Mouse (Mus musculus) kidney, adult 8-10 months (tissue): ENCODE data around the gene Sbno2.

ENCODE experiments used
- DNase-seq, 2 experiments: peaks; one replicate each; pipeline ENCODE4 v3.0.0; 2022

Gene Sbno2

DNA sequence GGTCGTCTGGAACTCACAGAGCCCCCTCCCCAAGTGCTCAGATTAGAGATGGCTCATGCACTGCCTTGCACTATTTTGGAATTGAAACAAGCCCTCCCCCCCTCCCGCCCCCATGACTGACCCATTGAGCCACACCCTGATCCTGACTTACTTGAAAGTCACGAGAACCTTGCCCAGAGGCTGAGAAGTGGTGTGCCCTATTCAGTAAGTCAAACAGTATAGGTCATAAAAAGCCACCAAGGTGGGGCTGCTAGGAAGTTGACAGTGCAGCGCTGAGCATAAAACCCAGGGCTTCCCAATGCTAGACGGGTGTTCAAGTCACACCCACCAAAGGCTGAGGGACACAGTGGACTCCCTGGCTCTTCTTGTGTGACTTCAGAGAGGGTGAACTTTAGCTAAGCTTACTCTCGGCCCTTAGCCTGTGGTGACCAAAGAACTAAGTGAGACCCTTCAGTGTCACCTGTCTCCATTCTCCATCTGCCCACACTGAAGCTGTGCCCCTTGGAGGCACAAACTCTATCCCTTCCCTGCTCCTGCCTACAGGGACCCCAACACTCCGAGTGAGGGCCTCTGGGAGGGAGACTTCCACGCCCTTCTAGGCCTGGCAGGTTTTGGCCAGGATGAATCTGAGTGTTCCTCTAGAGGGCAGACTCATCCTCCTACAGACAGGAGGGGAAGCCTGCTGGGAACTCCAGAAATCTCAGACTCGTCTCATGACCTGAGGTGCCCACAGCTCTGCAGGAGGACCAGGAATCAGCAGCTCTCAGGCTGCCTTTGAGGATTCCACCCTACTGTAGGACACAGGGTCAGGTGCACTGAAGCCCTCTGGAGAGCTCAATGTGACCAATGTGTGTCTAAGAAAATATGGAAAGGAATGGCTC is 71.6 kb downstream of the Sbno2 start:
- peak in 1 of 2 experiments; percentile 59 for DNase-seq

DNA sequence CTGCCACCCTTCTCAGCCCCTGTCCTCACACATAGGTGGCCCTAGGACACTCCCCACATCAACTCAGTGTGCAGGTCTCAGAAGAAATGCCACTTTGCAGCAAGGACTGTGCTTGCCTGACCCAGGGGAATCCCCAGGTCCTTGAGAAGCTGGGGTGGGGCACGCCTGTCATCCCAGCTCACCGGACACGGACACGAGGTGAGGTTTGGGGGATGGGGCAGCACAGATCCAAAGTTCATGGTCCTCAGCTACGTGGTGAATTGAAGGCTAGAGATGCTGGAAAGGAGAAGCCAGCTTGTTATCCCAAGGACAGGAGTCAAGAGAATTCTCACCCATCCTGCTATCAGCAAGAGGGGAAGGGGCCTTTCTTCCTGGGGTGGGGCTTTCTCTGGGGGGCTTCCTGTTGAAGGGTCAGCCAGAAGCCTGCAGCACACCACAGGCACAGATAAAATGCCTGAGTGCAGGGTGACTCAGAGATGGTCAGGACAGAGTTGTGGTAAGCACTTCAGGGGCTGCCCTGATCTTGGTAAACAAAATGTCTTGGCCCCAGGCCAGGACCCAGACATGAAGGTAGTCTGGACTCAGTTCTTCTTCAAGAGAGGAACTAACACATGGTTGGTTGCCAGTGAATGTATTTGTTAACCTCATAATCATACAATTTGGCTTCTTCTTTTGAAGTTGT is 72.4 kb downstream of the Sbno2 start:
- peak in 1 of 2 experiments; percentile 48 for DNase-seq

DNA sequence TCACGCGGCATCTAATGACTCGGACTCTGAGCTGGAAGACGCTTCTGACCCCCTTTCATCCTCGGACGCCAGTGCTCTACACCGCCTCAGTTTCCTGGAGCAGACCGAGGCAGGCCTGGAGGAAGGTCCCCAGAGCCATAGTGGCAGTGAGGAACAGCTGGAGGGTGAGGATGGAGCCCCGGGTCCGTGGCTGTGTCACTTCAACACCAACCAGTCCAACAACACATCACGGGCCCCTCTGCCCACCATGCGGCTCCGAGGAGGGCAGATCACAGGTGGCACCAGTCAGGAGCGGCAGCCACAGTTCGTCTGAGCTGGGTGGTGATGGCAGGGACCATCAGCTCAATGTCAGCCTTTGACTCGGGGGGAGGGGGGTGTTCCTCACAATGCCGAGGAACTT is 74.6 kb downstream of the Sbno2 start:
- no peak for DNase-seq

DNA sequence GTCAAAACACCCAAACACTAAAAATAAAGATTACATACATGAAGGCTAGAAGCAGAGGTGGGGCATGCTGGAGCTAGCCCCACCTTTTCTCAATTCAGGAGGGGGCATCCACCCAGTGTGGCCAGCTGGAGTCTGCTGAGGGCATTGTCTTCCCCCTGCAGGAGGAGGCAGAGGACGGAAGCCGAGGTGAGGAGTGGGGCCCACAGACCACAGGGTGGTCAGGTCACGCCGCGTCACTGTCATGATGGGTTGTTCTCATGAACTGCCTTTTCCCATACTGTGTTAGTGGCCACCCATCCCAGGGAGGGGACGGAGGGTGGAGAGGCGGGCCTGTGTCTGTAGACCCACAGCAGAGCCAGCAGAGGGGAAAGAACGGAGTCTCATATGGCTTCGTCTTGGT is 75.2 kb downstream of the Sbno2 start:
- DNase-seq: no peak

DNA sequence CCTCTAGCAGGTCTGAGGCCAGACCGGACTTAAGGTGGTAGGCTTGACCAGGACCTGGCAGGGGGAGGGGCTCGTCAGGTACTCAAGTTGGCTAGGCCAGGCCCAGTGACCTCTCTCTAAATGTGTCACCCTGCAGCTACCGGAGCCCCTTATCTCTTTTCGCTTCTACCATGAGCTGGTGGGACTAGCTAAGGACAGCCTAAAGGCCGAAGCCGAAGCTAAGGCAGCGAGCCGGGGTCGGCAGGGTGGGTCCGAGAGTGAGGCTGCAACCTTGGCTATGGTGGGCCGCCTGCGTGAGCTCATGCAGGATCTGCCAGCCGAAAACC is 76.9 kb downstream of the Sbno2 start:
- no peak for DNase-seq

DNA sequence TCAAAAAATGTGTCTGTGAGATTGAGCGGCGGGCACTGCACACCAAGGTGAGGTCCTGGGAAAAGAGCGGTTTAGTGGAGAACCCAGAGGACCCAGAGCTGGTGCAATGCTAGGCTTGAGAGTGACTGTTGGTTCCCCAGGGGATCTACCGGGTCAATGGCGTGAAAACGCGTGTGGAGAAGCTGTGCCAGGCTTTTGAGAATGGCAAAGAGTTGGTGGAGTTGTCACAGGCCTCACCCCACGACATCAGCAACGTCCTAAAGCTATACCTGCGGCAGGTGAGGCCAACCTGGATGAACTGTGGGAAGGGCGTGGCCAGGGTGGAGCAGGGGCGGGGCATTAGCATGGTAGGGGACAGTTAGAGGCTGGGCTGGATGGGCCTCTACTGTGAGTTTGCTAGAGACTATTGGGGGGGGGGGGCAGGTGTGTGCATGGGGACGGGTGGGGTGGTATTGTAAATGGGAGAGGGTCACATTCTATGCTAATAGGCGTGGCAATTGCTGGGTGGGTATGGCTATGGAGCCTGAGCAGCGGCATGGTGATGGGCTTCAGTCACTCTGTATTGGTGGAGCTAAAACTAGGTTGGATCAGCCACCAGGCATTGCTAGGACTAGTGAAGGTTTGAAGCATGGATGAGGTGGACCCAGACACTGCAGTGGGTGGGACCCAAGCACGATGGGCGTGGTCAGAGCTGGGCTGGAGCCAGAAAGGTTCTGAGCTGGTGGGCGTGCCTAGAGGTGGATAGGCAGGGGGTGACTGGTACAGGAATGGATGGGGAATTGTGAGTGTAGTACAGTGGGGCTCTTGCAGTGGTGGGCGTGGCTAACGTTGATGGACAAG is 77.5 kb downstream of the Sbno2 start:
- DNase-seq: no peak

DNA sequence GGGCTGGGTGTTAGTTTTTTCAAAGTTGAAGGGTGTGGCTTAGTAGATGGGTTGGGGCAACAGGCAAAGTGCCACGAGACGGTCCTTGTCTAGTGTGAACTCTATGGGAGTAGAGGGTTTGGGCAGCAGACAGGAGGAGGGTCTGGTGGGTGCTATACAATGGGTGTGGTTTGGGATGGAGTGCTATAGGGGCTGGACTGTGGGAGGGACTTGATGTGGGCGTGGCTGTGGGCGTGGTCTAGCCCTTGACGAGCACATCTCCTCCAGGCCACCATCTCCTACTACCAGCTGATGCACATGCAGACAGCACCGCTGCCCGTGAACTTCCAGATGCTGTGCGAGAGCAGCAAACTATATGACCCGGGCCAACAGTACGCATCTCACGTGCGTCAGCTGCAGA is 79.5 kb downstream of the Sbno2 start:
- no peak for DNase-seq

DNA sequence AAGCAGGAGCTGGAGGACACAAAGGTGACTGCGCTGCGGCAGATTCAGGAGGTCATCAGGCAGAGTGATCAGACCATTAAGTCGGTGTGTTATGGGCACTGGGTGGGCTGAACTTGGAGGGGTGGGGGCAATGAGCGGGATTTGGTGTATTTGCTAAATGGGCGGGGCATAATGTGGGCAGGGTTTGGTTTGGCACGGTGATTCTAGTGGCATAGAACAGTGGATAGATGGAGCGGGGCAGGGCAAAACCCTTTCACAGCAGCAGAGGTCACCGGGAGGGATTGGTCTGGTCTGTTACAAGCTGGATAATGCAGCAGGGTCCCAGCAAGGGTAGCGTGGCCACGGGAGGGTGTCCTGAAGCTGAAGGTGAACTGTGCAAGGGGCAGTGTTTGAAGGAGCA is 79.9 kb downstream of the Sbno2 start:
- DNase-seq: no peak

DNA sequence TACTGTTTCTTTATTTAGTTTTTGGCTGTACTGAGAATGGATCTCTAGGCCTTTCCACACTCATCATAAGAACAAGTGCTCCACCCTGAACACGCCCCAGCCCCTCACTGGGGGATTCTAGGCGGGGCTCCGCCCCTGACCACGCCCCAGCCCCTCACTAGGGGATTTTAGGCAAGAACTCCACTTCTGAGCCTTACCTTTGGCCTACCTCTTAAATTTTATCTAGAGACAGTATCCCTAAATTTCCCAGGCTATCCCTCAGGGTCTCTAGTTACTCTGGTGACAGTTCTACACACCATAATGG is 80.4 kb downstream of the Sbno2 start:
- DNase-seq: no peak

DNA sequence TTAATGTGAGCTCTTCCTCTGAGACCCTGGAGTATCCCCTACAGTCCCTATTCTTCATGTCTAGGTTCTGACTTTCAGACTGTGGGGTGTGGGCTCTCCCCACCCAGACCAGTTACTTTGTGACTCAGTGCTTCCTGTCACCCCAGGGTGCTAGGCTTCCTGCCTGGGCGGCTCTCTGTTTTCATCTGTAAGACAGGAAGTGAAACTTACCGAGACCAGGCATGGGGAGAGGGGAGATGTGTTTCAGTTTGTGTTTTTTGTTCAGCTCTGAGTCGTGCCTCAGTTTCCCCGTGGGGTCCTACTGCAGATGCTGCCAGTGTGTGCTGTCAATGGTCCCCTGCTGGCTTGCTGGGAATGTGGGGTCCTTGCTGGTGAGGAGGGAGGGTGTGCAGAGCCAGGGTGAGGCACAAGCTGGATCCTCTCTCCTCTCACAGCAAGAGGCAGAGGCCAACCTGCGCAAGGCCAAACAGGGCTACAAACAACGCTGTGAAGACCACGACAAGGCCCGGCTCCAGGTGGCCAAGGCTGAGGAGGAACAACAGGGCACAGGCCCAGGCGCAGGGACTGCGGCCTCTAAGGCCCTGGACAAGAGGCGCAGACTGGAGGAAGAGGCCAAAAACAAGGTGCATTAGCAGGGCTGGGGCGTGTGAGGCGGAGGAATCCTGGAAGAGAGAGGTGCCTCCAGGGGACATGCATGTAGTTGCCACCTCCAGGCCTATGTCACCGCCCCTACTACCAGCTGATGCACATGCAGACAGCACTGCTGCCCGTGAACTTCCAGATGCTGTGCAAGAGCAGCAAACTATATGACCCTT is 80.9 kb downstream of the Sbno2 start:
- no peak for DNase-seq

DNA sequence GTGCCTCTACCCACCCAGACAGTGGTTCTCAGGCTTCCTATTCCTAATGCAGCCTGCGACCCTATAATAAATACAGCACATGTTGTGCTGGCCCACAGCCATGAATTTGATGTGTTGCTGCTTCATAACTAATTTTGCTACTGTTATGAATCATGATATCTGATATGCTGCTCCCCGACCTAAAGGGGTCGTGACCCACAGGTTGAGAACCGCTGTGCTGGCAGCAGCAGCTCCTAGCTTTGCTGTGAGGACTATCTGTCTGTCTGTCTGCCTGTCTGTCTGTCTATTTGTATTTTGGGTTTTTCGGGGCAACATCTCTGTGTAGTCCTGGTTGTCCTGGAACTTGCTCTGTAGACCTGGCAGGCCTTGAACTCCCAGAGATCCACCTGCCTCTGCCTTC is 81.6 kb downstream of the Sbno2 start:
- DNase-seq: no peak

DNA sequence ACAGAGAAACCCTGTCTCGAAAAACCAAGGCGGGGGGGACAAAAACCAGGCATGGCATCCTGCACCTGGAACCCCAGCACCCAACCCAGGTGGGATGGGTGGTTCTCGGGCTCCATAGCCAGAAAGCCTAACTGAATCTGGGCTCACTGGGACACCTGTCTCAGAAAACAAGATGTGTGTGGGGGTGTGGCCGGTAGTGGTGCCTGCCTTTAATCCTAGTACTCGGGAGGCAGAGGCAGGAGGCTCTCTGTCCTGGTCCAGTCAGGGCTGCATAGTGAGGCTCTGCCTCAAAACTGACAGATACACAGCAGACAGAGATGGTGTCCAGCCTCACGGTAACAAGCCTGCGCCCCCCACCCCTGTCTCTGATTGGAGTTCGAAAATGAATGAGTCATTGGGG is 82.6 kb downstream of the Sbno2 start:
- DNase-seq: no peak

DNA sequence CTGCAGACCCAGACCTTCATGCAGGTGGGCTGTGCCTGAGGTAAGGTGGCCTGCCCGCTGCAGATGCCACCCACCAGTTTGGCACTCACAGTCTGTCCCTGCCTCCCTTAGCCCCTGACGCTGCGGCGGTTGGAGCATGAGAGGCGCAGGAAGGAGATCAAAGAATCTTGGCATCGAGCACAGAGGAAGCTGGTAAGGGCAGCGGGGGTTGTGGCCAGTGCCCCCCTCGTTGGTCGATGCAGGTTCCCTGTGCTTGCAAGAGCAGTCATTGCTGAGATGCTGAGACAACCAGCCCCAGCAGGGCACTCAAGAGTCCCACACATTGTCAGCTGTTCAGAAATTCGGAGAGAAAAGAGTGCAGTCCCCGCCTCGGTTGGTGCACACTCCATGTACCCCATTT is 83.2 kb downstream of the Sbno2 start:
- no peak for DNase-seq

DNA sequence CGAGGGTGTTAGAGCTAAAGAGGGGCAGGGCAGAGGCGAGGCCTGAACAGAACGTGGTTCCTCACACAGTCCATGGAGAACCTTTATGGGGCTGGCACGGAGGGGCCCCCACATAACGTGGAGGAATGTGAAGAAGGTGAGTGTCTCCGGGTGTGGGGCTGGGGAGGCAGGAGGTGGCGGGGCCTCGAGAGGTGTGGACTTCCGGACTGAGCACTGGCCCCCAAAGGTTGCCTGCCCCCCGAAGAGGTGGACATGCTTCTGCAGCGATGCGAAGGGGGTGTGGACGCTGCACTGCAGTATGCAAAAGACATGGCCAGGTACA is 84.1 kb downstream of the Sbno2 start:
- DNase-seq: no peak

DNA sequence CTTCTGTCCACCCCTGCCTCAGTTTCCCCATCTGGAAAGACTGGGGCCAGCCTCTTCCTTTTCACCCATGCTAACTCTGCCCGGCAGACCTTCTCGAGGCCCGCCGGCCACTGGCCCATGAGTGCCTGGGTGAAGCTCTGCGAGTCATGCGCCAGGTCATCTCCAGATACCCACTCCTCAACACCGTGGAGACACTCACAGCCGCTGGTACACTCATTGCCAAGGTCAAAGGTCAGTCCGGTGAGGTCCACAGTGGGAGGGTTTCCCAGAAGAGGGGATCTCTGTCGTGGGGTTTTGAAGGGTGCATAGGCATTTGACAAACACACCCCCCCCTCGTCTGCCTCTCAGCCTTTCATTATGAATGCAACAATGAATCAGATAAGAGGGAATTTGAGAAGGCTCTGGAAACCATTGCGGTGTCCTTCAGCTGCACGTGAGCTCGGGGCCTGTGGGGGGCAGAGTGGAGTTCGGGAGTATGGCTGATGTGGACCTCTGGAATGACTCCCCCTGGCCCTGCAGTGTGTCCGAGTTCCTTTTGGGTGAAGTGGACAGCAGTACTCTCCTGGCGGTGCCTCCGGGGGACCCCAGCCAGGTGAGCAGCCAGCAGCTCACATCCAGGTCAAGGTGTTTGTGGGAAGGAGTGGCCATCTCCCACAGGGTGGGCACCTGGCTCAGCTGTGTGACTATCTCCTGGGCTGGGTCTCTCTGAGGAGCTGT is 84.6 kb downstream of the Sbno2 start:
- DNase-seq: no peak

DNA sequence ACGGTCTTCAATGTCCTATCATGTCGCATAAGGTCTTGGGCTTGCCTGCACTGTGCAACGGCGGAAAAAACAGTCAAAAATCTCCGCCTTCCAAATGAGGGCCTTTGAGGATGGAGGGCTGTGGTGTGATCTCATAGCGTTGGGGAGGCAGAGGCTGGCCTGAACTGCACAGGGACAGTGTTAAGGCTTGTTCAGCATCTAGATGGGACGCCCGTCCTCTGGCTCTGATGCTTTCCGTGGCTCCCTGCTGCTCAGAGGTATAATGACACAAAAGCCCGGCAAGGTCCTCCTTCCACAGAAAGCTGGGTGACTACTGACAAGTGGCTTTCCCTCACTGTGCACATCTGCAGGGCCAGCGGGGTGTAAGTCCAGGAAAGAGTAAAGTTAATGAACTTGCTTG is 85.2 kb downstream of the Sbno2 start:
- no peak for DNase-seq

DNA sequence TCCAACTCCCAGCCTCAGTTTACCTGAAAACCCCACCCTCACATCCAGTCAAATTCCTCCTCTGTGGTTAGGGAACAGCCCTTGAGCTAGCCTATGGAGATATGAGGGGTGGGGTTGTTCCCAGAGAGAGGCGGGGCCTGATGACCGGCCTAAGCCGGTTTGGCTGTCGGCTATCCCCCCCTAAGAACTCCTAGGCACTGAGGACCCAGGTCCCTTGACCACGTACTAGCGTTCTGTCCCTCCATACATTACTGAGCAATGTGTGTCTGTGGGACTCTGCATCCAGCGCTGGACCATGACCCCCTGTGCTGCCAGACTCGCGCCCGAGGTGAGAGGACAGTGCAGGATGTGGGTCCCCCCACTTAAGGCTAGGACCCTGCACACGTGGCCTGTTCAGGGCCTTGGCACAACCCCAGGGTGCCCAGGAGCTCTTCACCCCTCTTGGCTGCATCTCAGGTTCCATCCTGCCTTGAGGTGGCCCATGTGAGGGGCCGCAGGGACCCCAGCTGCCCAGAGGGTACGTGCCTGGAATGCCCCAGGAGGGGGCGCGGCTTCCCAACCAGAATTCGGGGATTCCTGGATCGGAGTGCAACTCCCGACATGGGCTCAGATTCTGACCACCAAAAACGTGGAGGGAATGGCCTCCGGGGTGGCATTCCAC is 85.8 kb downstream of the Sbno2 start:
- no peak for DNase-seq

DNA sequence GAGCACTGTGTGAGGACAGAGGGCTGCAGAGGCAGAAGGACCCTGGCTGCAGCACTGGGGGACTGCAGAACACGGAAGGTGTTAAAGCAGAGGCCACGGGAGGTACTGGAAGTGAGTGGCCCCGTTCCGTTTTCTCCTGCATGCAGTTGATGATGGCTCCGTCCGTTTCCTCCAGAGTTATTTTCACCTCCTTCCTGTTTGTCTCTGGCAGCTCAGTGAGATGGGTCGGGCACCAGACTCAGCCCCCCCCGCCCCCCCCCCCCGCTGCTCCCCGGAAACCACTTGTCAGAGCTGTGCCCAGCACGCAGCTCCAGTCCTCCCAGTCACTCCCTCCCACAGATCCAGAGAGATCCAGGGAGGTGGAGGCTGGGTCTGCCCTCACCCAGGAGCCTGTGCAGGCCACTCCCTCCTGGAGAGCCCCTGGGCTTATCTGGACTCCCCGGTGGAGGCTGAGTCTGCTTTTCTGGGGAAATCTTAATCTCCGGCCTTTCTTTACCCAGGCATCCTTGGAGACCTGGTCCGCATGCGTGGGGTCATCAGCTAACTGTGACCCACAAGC is 86.6 kb downstream of the Sbno2 start:
- DNase-seq: no peak

DNA sequence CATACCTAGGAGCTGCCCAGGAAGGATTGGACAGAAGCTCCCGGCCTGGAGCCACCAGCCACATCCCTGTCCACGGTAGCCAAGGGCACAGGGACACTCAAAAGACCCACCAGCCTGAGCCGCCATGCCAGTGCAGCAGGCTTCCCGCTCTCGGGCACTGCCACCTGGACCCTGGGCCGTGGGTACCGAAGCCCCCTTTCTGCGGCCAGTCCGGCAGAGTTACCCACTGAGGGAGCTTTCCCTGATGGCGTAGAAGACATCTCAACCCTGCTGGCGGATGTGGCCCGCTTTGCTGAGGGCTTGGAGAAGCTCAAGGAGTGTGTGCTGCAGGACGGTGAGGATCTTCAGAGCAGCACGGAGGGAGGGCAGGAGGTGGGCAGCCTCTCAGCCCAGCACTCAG is 87.6 kb downstream of the Sbno2 start:
- DNase-seq: no peak

DNA sequence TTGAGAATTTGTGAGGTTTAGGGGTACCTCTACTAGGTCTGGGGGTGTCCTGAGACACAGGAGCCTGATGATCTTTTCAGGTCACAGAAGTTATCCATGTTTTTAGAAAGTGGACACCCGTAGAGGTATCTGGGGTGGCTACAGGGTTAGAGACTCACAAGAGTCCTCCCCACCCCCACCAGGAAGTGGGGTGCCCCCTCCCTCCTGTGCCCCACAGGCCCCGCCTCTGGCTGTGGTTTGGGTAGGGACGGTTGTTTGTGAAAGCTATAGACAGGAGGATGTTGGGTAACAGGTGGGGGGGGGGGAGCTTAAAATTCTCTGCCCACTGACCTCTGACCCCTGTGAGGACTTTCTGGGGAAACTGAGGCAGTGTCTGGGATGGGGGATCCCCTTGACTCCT is 88.0 kb downstream of the Sbno2 start:
- DNase-seq: no peak

DNA sequence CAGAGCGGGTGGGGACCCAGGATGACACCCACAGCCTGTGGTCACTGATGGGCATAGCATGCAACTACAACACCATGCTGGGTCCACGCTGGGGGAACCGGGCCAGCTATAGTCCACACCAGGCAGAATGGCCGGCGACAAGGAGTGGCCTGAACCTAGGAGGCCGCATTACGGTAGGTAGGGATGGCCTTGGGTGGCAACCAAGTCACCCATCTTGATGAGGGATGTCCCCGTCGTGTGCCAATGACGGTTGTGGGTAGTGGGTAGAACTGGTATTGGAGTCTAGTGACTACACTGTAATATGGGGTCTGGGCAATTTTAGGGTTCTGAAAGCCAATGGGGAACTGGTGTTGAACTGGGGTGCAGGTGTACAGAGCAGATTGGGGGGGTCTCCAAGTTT is 88.4 kb downstream of the Sbno2 start:
- DNase-seq: no peak

DNA sequence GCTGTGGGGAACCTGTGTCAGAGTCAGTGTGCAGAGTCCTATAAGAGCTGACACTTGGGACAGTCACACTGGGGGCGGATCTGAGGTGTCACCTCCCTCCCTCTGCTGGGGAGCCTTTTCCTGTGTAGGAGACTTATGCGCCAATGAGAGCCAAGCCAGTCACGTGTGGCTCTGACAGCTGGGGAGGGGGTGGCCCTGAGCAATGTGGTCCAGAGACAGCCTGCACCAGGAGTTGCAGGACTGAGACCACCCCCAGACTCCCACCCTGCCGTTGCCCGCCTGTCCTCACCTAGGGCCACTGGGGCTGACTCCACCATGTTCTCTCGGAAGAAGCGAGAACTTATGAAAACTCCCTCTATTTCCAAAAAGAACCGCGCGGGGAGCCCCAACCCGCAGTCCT is 88.9 kb downstream of the Sbno2 start, which contains the start of gene Arhgap45:
TSS of gene Arhgap45 (plus strand) at position 143 of the 400 bp plus-strand sequence.
- no peak for DNase-seq
